Mouse (Mus musculus) small intestine, adult 2 months (tissue): ENCODE measurements around the gene Dctn2.

Source experiments
- CTCF ChIP-seq: fragments of 200-500 bp; IDR thresholded peaks from 2 replicates; pipeline ENCODE4 v1.5.1; 2012; ENCODE audit warnings: low read depth, mild to moderate bottlenecking, control low read depth, inconsistent platforms, low read length, moderate library complexity, mixed read lengths; ENCODE audit not compliant: insufficient replicate concordance, insufficient read length; ENCODE audit errors: extremely low read depth
- POLR2A ChIP-seq: fragments of 200-500 bp; IDR thresholded peaks from 2 replicates; pipeline ENCODE4 v1.6.1; 2012; ENCODE audit warnings: low read depth, mild to moderate bottlenecking, control low read depth, inconsistent platforms, low read length, moderate library complexity

- TF ChIP-seq CTCF (no peak), POLR2A (no peak)
These were observed 8.3 kb downstream of the Dctn2 start for GRCm38 (mm10) chr10:127274261-127275022.
